Mouse (Mus musculus) liver, embryonic 13.5 days (tissue): ENCODE measurements at regions not wholly inside any gene's neighbourhood (a gene's known extent, or its start where the extent isn't known, plus 50 kb on each side); places are given as distances from the start of the nearest gene placed in this dataset.

Experiments
- ATAC-seq: fragments of 200-750 bp; cut with Nextera tagmentation; 2 replicates; pipeline ENCODE4 v1.8.0; 2017; ENCODE audit warnings: low read depth, mild to moderate bottlenecking, moderate number of reproducible peaks, moderate library complexity
- DNase-seq: peaks from one replicate; pipeline ENCODE4 v3.0.0; 2022
- H3K27ac ChIP-seq: fragments of 300-500 bp; sonication (generic); 2 replicates; pipeline ENCODE4 v1.5.1; 2015; ENCODE audit warnings: moderate library complexity, mild to moderate bottlenecking, inconsistent platforms
- H3K27me3 ChIP-seq: fragments of 300-500 bp; sonication (generic); 2 replicates; pipeline ENCODE4 v1.6.1; 2015; ENCODE audit warnings: mild to moderate bottlenecking, inconsistent platforms
- H3K36me3 ChIP-seq: fragments of 300-500 bp; sonication (generic); 2 replicates; pipeline ENCODE4 v1.6.1; 2015; ENCODE audit warnings: mild to moderate bottlenecking, inconsistent platforms
- H3K4me1 ChIP-seq: fragments of 300-500 bp; sonication (generic); replicated peaks from 2 replicates; pipeline ENCODE4 v1.6.1; 2015; ENCODE audit warnings: inconsistent platforms
- H3K4me2 ChIP-seq: fragments of 300-500 bp; sonication (generic); 2 replicates; pipeline ENCODE4 v1.6.1; 2015; ENCODE audit warnings: inconsistent platforms, mild to moderate bottlenecking, moderate library complexity
- H3K4me3 ChIP-seq: fragments of 300-500 bp; sonication (generic); replicated peaks from 2 replicates; pipeline ENCODE4 v1.5.1; 2015; ENCODE audit warnings: mild to moderate bottlenecking, inconsistent platforms
- H3K9ac ChIP-seq: fragments of 300-500 bp; sonication (generic); 2 replicates; pipeline ENCODE4 v1.6.1; 2015; ENCODE audit warnings: mild to moderate bottlenecking, inconsistent platforms
- H3K9me3 ChIP-seq: fragments of 300-500 bp; sonication (generic); replicated peaks from 2 replicates; pipeline ENCODE4 v1.6.1; 2016; ENCODE audit warnings: inconsistent platforms
- whole genome bisulfite sequencing: fragments of 180-500 bp; shearing (Covaris S2); methylation state at CpG from one replicate; pipeline ENCODE4 v1.1.7; 2015; ENCODE audit not compliant: insufficient replicate concordance; 5-methylcytosine and 5-hydroxymethylcytosine counted together

DNA sequence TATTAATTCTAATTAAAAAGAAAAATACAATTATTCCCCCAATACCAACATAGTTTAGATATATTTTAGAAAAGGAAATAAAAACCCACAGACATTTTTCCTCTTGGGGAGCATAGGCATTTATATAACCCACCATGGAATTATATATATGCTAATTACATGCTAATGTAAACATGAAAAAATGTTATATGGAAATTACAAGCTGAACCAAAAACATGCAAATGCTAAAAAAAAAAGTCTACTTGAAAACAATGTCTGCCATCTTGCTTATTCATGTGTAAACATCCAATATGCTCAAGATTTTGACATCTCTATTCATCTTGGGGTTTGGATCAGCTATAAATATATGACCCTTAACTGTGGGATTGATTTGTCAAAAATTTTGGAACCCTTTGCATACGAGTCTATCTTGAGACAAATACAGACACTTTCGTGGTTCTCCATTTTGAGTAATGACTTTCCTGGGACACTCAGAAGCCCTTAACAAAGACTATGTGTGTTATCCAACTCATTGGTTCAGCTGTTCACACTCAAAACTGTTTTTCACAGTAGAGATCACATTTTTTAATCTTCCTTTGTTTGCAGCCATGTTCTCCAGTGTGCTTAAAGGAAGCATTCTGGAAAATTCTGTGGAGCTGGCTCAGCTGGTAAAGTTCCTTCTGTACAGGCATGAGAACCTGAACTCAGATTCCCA is 208.0 kb downstream of the Gm11361 start:
- Histone ChIP-seq H3K4me1 (no peaks in the 10 kb centered on the region), H3K9ac (no peak overlapping the region), H3K36me3 (no peaks in the 10 kb centered on the region), H3K9me3 (no peaks in the 10 kb centered on the region), H3K27ac (no peak overlapping the region), H3K4me2 (no peak overlapping the region), H3K27me3 (no peaks in the 10 kb centered on the region), H3K4me3 (no peak overlapping the region)
- WGBS = 58% methylated on average over 2 of the region's 2 CpGs
- DNase-seq = no peak
- no peak for ATAC-seq

DNA sequence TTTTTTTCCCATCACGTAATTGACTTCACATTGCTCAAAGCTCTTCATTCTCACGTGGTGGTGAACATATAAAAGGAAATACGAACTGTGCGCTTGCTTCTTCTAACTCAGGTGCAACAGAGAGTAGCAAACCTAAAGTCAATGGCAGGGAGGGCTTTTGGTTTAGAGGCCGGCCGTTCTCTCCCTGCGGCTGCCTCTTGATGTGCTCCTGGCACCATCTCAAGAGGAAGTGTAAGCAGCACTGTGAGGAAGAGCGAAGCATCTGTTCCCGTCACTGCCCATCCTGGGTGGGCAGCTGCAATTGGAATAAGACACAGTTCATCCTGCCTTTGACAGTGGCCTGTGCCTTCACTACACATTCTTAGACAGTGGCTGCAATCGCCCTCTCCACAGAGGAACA is 204.0 kb downstream of the Gm11361 start:
- 74% methylated on average over 10 of the region's 10 CpGs for WGBS
- ATAC-seq = no peak
- Histone ChIP-seq H3K9ac (no peak overlapping the region), H3K4me1 (no peaks in the 10 kb centered on the region), H3K4me2 (no peak overlapping the region), H3K36me3 (no peaks in the 10 kb centered on the region), H3K27me3 (no peaks in the 10 kb centered on the region), H3K9me3 (no peaks in the 10 kb centered on the region), H3K4me3 (no peak overlapping the region), H3K27ac (no peak overlapping the region)
- DNase-seq = no peak

DNA sequence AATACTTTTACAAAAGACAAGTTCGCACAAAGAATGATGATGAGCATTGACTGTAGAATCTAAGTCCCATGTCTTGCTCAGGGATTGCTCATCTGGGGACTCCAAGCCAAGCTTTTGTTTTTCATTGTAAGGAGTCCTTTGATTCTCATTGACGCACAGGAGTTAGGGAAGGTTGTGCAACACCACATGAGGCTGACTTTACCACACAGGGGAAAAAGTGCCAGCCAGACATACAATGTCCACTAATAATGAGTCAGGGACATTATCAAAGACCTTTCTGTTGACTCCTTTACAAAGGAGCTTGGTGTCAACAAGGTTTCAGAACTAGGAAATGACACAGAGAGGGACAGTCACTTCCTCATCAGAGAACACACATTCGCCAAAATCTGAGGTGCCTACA is 200.1 kb downstream of the Gm11361 start:
- H3K27me3 ChIP-seq = no peaks in the 10 kb centered on the region
- DNase-seq (no peak), ATAC-seq (no peak)
- H3K9me3 ChIP-seq = no peaks in the 10 kb centered on the region
- no peak overlapping the region for H3K4me2 ChIP-seq
- no peaks in the 10 kb centered on the region for H3K4me1 ChIP-seq
- H3K9ac ChIP-seq = no peak overlapping the region
- 49% methylated on average over 3 of the region's 3 CpGs for whole genome bisulfite sequencing
- H3K36me3 ChIP-seq = no peaks in the 10 kb centered on the region
- no peak overlapping the region for H3K4me3 ChIP-seq
- no peak overlapping the region for H3K27ac ChIP-seq

DNA sequence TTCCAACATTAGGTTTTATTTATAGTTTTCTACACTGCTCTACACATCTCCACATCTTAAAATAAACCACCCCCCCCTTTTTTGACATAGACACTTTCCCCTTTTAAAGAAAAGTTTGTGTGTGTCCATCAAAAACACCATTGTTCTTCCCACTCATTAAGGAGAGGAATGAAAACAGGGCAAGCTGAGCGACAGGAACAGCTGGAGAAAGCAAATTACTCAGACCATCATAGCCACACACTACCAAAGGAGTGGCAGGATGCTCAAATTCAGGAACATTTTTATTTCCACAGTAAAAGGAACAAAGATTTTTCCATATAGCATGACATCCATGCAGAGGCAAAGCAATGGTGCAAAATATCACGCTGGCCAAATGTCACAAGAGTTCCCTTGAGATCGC is 198.6 kb downstream of the Gm11361 start:
- H3K27ac ChIP-seq = no peak overlapping the region
- ATAC-seq (no peak), DNase-seq (no peak)
- H3K27me3 ChIP-seq = no peaks in the 10 kb centered on the region
- no peaks in the 10 kb centered on the region for H3K9me3 ChIP-seq
- 72% methylated on average over 3 of the region's 3 CpGs for WGBS
- no peaks in the 10 kb centered on the region for H3K4me1 ChIP-seq
- H3K4me3 ChIP-seq = no peak overlapping the region
- no peak overlapping the region for H3K9ac ChIP-seq
- H3K4me2 ChIP-seq = no peak overlapping the region
- no peaks in the 10 kb centered on the region for H3K36me3 ChIP-seq

DNA sequence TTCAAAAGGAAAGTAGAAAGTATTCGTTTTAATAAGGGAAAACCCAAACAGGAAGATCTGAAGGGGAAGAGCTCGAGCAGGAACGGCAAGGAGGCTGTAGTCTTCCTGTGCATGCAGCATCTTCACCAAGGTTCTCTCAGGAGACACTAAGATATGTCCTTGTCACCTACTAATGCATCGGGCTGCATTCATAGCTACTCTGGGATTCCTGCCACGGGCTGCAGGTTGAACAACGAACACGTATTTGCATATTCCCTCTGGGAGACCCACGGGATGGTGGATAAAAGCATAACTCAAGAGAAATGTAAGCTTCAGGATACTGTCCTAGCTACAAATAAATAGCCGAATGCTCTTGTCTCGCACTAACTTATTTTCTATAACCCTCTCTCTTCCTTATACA is 197.7 kb downstream of the Gm11361 start:
- no peak overlapping the region for H3K4me3 ChIP-seq
- H3K36me3 ChIP-seq = no peaks in the 10 kb centered on the region
- no peak overlapping the region for H3K27ac ChIP-seq
- H3K9ac ChIP-seq = no peak overlapping the region
- ATAC-seq = no peak
- 66% methylated on average over 10 of the region's 10 CpGs for WGBS
- DNase-seq = no peak
- H3K9me3 ChIP-seq = no peaks in the 10 kb centered on the region
- H3K4me2 ChIP-seq = no peak overlapping the region
- H3K27me3 ChIP-seq = no peaks in the 10 kb centered on the region
- H3K4me1 ChIP-seq = no peaks in the 10 kb centered on the region

DNA sequence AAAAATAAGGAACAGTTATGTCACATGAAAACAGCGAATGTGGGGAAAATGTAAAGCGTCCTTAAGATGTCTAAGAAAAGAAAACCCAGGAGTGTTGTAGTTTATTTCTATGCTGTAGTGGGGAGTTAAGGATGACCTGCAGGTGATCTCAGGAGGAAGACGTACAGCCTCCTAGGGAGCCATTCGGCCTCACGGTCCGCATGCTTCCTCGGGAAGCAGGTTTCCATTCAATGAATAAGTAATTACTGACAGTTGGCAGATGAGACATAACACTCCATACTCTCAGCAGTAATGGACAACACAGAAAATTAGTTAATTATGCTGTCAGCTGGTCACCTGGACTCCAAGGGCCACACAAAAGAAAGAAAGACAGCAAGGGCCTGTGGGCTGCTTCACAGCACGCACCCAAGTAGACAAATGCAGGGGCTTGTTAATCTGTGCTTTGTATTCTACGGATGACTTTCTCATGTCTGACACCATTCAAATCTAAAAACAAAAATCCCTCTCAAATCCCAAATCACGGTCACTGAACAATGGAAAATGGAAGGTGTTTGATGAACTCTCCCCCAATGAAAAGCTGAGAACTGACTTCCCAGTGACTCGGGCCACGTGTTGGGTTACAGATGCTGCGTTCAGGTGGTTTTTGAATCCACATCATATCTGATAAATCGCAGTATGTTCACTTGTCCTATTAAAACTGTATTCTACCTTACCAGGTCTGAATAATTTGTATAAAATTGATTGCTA is 193.5 kb downstream of the Gm11361 start:
- Histone ChIP-seq H3K9me3 (no peaks in the 10 kb centered on the region), H3K27ac (no peak overlapping the region), H3K4me1 (no peaks in the 10 kb centered on the region), H3K27me3 (no peaks in the 10 kb centered on the region), H3K36me3 (no peaks in the 10 kb centered on the region), H3K4me2 (no peak overlapping the region), H3K9ac (no peak overlapping the region), H3K4me3 (no peak overlapping the region)
- WGBS = 78% methylated on average over 14 of the region's 14 CpGs
- ATAC-seq (no peak), DNase-seq (no peak)

DNA sequence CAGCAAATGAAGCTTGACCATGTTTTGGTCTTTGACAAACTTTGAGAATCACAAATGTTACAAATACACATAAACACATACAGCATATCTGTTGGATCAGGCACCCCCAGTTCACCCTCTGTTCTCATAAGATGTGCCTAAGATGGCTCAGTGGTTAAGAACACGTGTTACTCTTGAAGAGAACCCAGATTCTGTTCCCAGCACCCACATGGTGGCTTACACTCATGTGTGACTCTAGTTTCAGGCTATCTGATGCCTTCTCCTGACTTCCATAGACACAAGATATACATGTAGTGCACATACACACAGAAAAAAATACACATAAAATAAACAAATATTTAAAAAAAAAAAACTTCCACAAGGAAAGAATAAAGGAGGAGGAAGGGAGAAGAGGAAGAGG is 191.7 kb downstream of the Gm11361 start:
- no peak overlapping the region for H3K27ac ChIP-seq

DNA sequence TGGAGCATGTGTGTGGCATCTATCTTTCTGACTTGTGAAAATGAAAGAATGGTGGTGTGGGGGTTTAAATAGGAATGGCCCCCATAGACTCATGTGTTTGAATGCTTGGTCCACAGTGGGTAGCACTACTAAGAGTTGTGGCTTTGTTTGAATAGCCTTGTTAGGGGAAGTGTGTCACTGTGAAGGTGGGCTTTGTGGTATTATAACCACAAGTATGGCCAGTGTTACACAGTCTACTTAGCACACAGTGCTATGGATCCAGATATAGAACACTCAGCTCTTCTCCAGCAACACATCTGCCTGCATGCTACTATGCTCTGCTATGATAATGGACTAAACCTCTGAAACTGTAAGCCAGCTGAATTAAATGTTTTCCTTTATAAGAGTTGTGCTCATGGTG is 184.9 kb downstream of the Gm11361 start:
- no peak overlapping the region for H3K27ac ChIP-seq
- no peaks in the 10 kb centered on the region for H3K27me3 ChIP-seq
- ATAC-seq (no peak), DNase-seq (no peak)
- no peak overlapping the region for H3K4me2 ChIP-seq
- no peaks in the 10 kb centered on the region for H3K36me3 ChIP-seq
- no peaks in the 10 kb centered on the region for H3K9me3 ChIP-seq
- H3K9ac ChIP-seq = no peak overlapping the region
- no peak overlapping the region for H3K4me3 ChIP-seq
- no peaks in the 10 kb centered on the region for H3K4me1 ChIP-seq

More for the DNA sequence above, 191.7 kb downstream of the Gm11361 start:
- Histone ChIP-seq H3K9ac (no peak overlapping the region), H3K27me3 (no peaks in the 10 kb centered on the region), H3K36me3 (no peaks in the 10 kb centered on the region), H3K4me2 (no peak overlapping the region), H3K9me3 (no peaks in the 10 kb centered on the region), H3K4me3 (no peak overlapping the region), H3K4me1 (no peaks in the 10 kb centered on the region)
- WGBS = 29% methylated on average over 1 of the region's 1 CpGs
- ATAC-seq (no peak), DNase-seq (no peak)

DNA sequence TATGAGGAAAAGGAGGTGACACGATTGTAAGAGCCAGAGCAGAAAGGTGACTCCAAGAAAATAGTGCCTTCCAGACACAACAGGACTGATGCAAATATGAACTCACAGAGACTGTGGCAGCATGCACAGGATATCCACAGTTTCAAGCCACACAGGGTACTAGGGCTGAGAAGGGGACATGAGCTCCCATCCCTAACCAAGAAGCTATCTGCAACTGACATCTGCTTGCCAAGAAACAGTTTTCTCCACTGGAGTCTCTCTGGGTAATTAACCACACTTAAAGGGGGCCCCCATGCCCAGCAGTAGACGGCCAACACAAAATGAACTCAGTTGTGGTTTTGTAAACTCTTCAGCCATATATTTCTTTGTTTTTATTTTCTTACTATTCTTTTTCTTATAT is 176.1 kb downstream of the Gm11361 start:
- Histone ChIP-seq H3K4me1 (no peaks in the 10 kb centered on the region; the same call in 1 of the 2 replicates), H3K27me3 (no peaks in the 10 kb centered on the region), H3K9me3 (no peaks in the 10 kb centered on the region), H3K4me2 (no peak overlapping the region), H3K36me3 (no peaks in the 10 kb centered on the region), H3K9ac (no peak overlapping the region), H3K4me3 (no peak overlapping the region), H3K27ac (no peak overlapping the region)
- ATAC-seq (peak; percentile 65), DNase-seq (no peak)
- WGBS = 21% methylated on average over 2 of the region's 2 CpGs

DNA sequence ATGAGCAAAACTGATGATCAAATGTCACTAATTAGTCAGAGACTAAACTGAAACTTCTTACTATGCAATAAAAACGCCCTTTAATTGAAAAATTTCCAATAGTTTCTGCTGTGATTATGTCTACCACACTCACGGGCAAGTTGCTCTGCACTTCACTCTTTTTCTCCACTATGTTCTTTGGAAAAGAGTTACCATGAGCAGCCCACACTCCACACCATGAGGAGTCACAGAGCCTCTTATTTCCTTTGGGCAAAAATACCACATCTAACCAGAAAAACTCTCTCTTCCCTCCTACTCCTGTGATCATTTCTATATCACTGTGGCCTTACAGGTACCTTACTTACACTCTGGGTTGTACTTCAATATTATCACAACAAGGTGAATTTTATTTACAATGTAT is 174.7 kb downstream of the Gm11361 start:
- no peak for ATAC-seq
- Histone ChIP-seq H3K27me3 (no peaks in the 10 kb centered on the region), H3K9ac (no peak overlapping the region), H3K27ac (no peak overlapping the region), H3K4me1 (no peaks in the 10 kb centered on the region; the same call in 1 of the 2 replicates), H3K36me3 (no peaks in the 10 kb centered on the region), H3K4me2 (no peak overlapping the region), H3K9me3 (no peaks in the 10 kb centered on the region), H3K4me3 (no peak overlapping the region)
- 53% methylated on average over 2 of the region's 2 CpGs for WGBS
- DNase-seq = no peak

DNA sequence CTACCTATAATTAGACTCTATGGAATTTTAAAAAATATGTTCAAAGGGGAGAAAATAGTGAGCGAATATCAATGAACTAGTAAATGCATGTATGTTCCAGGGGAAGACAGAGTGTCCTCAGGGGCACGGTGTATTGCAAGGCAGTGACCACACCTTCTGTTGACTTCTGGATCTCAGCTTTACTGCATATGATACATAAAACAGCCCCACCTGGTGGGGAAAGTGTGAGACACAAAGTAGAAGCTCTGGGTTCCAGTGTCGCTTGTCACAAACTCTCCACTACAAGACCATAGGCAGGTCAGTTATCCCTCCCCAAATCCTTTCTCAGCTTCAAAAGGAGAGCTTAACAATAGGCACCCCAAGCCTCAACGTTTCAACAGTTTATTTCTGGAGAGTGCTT is 168.8 kb downstream of the Gm11361 start:
- Histone ChIP-seq H3K36me3 (no peaks in the 10 kb centered on the region), H3K4me3 (no peak overlapping the region), H3K9ac (no peak overlapping the region), H3K4me2 (no peak overlapping the region), H3K27ac (no peak overlapping the region), H3K9me3 (no peaks in the 10 kb centered on the region), H3K27me3 (no peaks in the 10 kb centered on the region), H3K4me1 (0 out of 2 replicates have a peak, but pooled peaks cover 6% of the 10 kb centered on the region)
- DNase-seq (no peak), ATAC-seq (no peak)
- WGBS = 52% methylated on average over 4 of the region's 4 CpGs

DNA sequence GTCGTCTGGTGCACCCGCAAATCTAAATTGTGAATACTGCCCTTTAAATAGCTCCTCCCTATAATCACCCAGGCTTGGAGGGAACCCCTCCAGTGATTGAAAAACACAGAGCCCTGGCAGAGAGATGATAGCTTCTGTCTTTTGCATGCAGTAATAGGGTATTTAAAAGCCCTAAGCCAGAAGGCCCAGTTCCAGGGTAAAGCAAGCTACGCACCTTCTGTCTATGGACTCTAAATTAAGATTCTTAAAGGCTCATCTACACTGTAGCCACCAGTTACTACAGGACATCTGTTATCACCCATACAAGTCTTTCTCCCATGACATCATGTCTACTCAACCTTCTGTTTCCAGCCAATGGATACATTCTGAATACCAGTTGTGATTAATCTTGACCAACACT is 167.8 kb downstream of the Gm11361 start:
- ATAC-seq (no peak), DNase-seq (no peak)
- WGBS = 75% methylated on average over 3 of the region's 3 CpGs
- H3K27ac ChIP-seq = no peak overlapping the region
- H3K9me3 ChIP-seq = no peaks in the 10 kb centered on the region
- H3K4me1 ChIP-seq = 0 out of 2 replicates have a peak, but pooled peaks cover 6% of the 10 kb centered on the region
- H3K27me3 ChIP-seq = no peaks in the 10 kb centered on the region
- H3K36me3 ChIP-seq = no peaks in the 10 kb centered on the region
- no peak overlapping the region for H3K9ac ChIP-seq
- no peak overlapping the region for H3K4me2 ChIP-seq
- no peak overlapping the region for H3K4me3 ChIP-seq
